17 mouse cellular contexts compared by ENCODE assay signal in genomic region chr7:45713396-45713795, GRCm38 (mm10). TPM values are rescaled to one million over a fixed set of nuclear protein-coding genes. Genes with fewer than 3 reads are reported as not detected.
DNase-seq lines count a peak whose midpoint lies in the region; ATAC-seq lines count a peak whose summit lies in the region.
"Had no signal": no experiment of that assay in that cellular context is flagged by ENCODE, and none has a peak within 500 bp of the region (broad histone marks: within the 10 kb centered on the region; RNA-seq: fewer than 3 reads in every experiment).

No protein-coding gene starts in this region.

- peak; percentile 22 for DNase-seq in gastrocnemius, postnatal 14 days
- DNase-seq in gastrocnemius, postnatal 4 days (ENCODE audit: low spot score in 2 of 2): no peak
- no peak for DNase-seq in liver
- DNase-seq in cerebellum, adult 9-10 months: peak; percentile 65
- peak; percentile 35 to 73 for DNase-seq in kidney, postnatal 25 days
- no peak for DNase-seq in layer of hippocampus, adult 18-20 months (ENCODE audit: low spot score in 2 of 2)
- DNase-seq: adrenal gland, postnatal 10 days; lung, adult 18-20 months had no signal

- intact Hi-C loops in gastrocnemius, postnatal 14 days (cut with DNase I; ENCODE audit: low total_unique reads): no loop called here

- H3K36me3 ChIP-seq in liver, embryonic 15.5 days (replicated peaks): peaks cover 37% of the 10 kb centered on the region

- ATAC-seq in liver, embryonic 15.5 days (ENCODE audit: insufficient read depth): no peak
- ATAC-seq: inflammation-experienced regulatory T-cells, adult 6 months had no signal

- WGBS in liver, embryonic 15.5 days (ENCODE audit: insufficient replicate concordance): 81% methylated on average over 16 of the region's 16 CpGs

- no peak overlapping the region; the same call in 1 of the 2 replicates for H3K4me2 ChIP-seq in liver, embryonic 15.5 days

- H3K27ac ChIP-seq in liver, embryonic 15.5 days (replicated peaks): 0 out of 2 replicates have a peak overlapping the region, but pooled peaks have one; percentile 78
- H3K27ac ChIP-seq: midbrain, embryonic 12.5 days; neural tube, embryonic 12.5 days had no signal

- H3K27me3 ChIP-seq in liver, embryonic 15.5 days: no peaks in the 10 kb centered on the region
- H3K27me3 ChIP-seq: midbrain, embryonic 12.5 days; neural tube, embryonic 12.5 days had no signal

- H3K9ac ChIP-seq in liver, embryonic 15.5 days: no peak overlapping the region
- H3K9ac ChIP-seq: neural tube, embryonic 12.5 days had no signal

- peaks cover 57% of the 10 kb centered on the region for H3K4me1 ChIP-seq in liver, embryonic 15.5 days (replicated peaks)

- H3K9me3 ChIP-seq in liver, embryonic 15.5 days (replicated peaks): no peaks in the 10 kb centered on the region
- H3K9me3 ChIP-seq: midbrain, embryonic 12.5 days; neural tube, embryonic 12.5 days had no signal

- H3K4me3 ChIP-seq in liver, embryonic 15.5 days (replicated peaks): no peak overlapping the region
- H3K4me3 ChIP-seq: neural tube, embryonic 12.5 days had no signal

RNA-seq across cellular contexts. Expression of gene Rpl18, which starts 1.9 kb away (rescaled TPM):
- total RNA-seq in gastrocnemius, postnatal 14 days (2021): 100 to 1,000 TPM; 607 to 662 TPM
- 1,000 to 10,000 TPM in 1 of 2 experiments, 100 to 1,000 TPM in 1; 1,000 to 1,132 TPM for total RNA-seq in gastrocnemius, postnatal 4 days (2021)
- 533 and 542 TPM in 2 replicates for polyA plus RNA-seq in liver, embryonic 15.5 days (2015; fragmentation: Nextera tagmentation; extraction: Ambion mirVana)
- total RNA-seq in layer of hippocampus, adult 18-20 months (2021): 100 to 1,000 TPM; 359 to 364 TPM

RNA-seq across cellular contexts. Expression of gene Sphk2, which starts 4.4 kb away (rescaled TPM):
- 10 to 100 TPM; 12.0 to 13.2 TPM for total RNA-seq in gastrocnemius, postnatal 14 days (2021)
- total RNA-seq in gastrocnemius, postnatal 4 days (2021): 10 to 100 TPM; 17.4 to 17.9 TPM
- 10.4 and 13.3 TPM in 2 replicates for polyA plus RNA-seq in liver, embryonic 15.5 days (2015; fragmentation: Nextera tagmentation; extraction: Ambion mirVana)
- total RNA-seq in layer of hippocampus, adult 18-20 months (2021): 10 to 100 TPM; 35.8 to 37.2 TPM

RNA-seq across cellular contexts. Expression of gene Fam83e, which starts 7.6 kb away (rescaled TPM):
- total RNA-seq in gastrocnemius, postnatal 14 days (2021): under 1 TPM; 0.16 TPM
- under 1 TPM; 0.34 to 0.52 TPM for total RNA-seq in gastrocnemius, postnatal 4 days (2021)
- polyA plus RNA-seq in liver, embryonic 15.5 days (2015; fragmentation: Nextera tagmentation; extraction: Ambion mirVana): 0.30 and 0.33 TPM in 2 replicates
- under 1 TPM; 0.25 to 0.27 TPM for total RNA-seq in layer of hippocampus, adult 18-20 months (2021)

RNA-seq across cellular contexts. Expression of gene Dbp, which starts 8.5 kb away (rescaled TPM):
- 10 to 100 TPM; 20.6 to 32.8 TPM for total RNA-seq in gastrocnemius, postnatal 14 days (2021)
- 10 to 100 TPM; 22.1 to 26.9 TPM for total RNA-seq in gastrocnemius, postnatal 4 days (2021)
- polyA plus RNA-seq in liver, embryonic 15.5 days (2015; fragmentation: Nextera tagmentation; extraction: Ambion mirVana): 0.46 and 0.85 TPM in 2 replicates
- total RNA-seq in layer of hippocampus, adult 18-20 months (2021): 10 to 100 TPM; 47.6 to 50.2 TPM

RNA-seq across cellular contexts. Expression of gene Spaca4, which starts 12.2 kb away (rescaled TPM):
- not detected for total RNA-seq in gastrocnemius, postnatal 14 days (2021)
- total RNA-seq in gastrocnemius, postnatal 4 days (2021): not detected
- not detected in 2 replicates for polyA plus RNA-seq in liver, embryonic 15.5 days (2015; fragmentation: Nextera tagmentation; extraction: Ambion mirVana)
- total RNA-seq in layer of hippocampus, adult 18-20 months (2021): not detected
- total RNA-seq: adrenal gland, postnatal 10 days; heart, postnatal 25 days; left cerebral cortex, adult 8-10 months had no signal
- polyA plus RNA-seq: embryonic facial prominence, embryonic 11.5 days; forebrain, embryonic 11.5 days; inflammation-experienced regulatory T-cells, adult 6 months; midbrain, embryonic 12.5 days; neural tube, embryonic 12.5 days; urinary bladder, adult 2 months had no signal

Comparison
In these comparisons a context has a peak if more than half of its experiments do, and no peak if none do; other contexts are left out.
1. DNase-seq: peak in gastrocnemius, postnatal 14 days (single experiment), cerebellum, adult 9-10 months (single experiment) and kidney, postnatal 25 days (2 of 2); none in gastrocnemius, postnatal 4 days (0 of 2), liver (single experiment) and layer of hippocampus, adult 18-20 months (0 of 2).